Mouse (Mus musculus) heart, embryonic 14.5 days (tissue): ENCODE results near the gene Ankfy1. TPM values are rescaled to one million over a fixed set of nuclear protein-coding genes. Genes with fewer than 3 reads are reported as not detected.

Experiments used
- ATAC-seq: fragments of 200-750 bp; cut with Nextera tagmentation; 2 replicates; pipeline ENCODE4 v1.8.0; 2017; ENCODE audit warnings: low read depth, moderate TSS enrichment; ENCODE audit not compliant: insufficient number of reproducible peaks, insufficient read depth, low FRiP score
- H3K27ac ChIP-seq, 2 experiments: fragments of 200-500 bp in 1 of 2; fragments of 300-500 bp in 1 of 2; sonication (generic) in 1 of 2; replicated peaks in 1 of 2; 2 replicates each; pipeline ENCODE4 v1.5.1; 2012 to 2014; ENCODE audit warnings: low read depth in 2 of 2, low read length in 2 of 2, control low read depth in 1 of 2, mild to moderate bottlenecking in 1 of 2, mixed read lengths in 1 of 2; ENCODE audit not compliant: control insufficient read depth in 1 of 2, insufficient read depth in 1 of 2
- H3K27me3 ChIP-seq: fragments of 300-500 bp; sonication (generic); 2 replicates; pipeline ENCODE4 v1.6.1; 2014; ENCODE audit warnings: mild to moderate bottlenecking, low read length, control low read depth; ENCODE audit not compliant: control insufficient read depth, insufficient read depth
- H3K36me3 ChIP-seq: fragments of 300-500 bp; sonication (generic); 2 replicates; pipeline ENCODE4 v1.6.1; 2014; ENCODE audit warnings: mild to moderate bottlenecking, control low read depth, low read length, mixed read lengths; ENCODE audit not compliant: control insufficient read depth, insufficient read depth
- H3K4me1 ChIP-seq, 2 experiments: fragments of 200-500 bp in 1 of 2; fragments of 300-500 bp in 1 of 2; sonication (generic) in 1 of 2; 2 replicates each; pipeline ENCODE4 v1.6.1; 2012 to 2014; ENCODE audit warnings: low read length in 2 of 2, control low read depth in 1 of 2, mixed read lengths in 1 of 2; ENCODE audit not compliant: control insufficient read depth in 2 of 2, insufficient read depth in 2 of 2
- H3K4me2 ChIP-seq: fragments of 300-500 bp; sonication (generic); 2 replicates; pipeline ENCODE4 v1.6.1; 2014; ENCODE audit warnings: mild to moderate bottlenecking, low read length
- H3K4me3 ChIP-seq, 2 experiments: fragments of 200-500 bp in 1 of 2; fragments of 300-500 bp in 1 of 2; sonication (generic) in 1 of 2; 2 replicates each; pipeline ENCODE4 v1.5.1; 2012 to 2014; ENCODE audit warnings: low read length in 2 of 2, mild to moderate bottlenecking in 2 of 2, control low read depth in 1 of 2, low read depth in 1 of 2, moderate library complexity in 1 of 2; ENCODE audit not compliant: control insufficient read depth in 1 of 2, insufficient read depth in 1 of 2
- H3K9ac ChIP-seq: fragments of 300-500 bp; sonication (generic); 2 replicates; pipeline ENCODE4 v1.6.1; 2014; ENCODE audit warnings: mild to moderate bottlenecking, low read length
- H3K9me3 ChIP-seq: fragments of 300-500 bp; sonication (generic); 2 replicates; pipeline ENCODE4 v1.6.1; 2016; ENCODE audit warnings: low read length, control low read depth; ENCODE audit not compliant: control insufficient read depth
- WGBS: fragments of 180-500 bp; shearing (Covaris S2); extraction: QIAGEN DNeasy Blood & Tissue Kit; methylation state at CpG from one replicate; pipeline ENCODE4 v1.1.7; 2014; 5-methylcytosine and 5-hydroxymethylcytosine counted together
- polyA plus RNA-seq: library from polyadenylated mRNA; unstranded; fragments of >200 nt; fragmentation: Nextera tagmentation; extraction: Ambion mirVana; gene quantifications from 2 replicates; pipeline ENCODE4 v1.2.1, GENCODE M21; 2014

Gene Ankfy1
- polyA plus RNA-seq, 1 experiment from 2014 or later = 25.6 TPM

DNA sequence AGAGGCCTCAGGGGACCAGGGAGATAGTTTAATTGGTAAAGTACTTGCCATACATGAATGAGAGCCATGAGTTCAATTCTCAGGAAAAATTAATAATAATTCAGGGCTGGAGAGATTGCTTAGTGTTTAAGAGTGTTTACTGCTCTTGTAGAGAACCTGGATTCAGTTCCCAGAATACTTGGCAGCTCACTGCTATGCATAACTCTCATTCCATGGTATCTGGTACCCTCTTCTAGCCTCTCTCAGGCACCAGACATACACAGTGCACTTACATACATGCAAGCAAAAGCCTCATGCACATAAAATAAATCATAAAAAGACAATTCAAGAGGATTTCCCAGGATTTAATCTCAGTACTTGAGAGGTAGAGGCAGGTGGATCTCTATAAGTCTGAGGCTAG is 114.8 kb downstream of the Ankfy1 start:
- Histone ChIP-seq H3K9ac (no peak overlapping the region), H3K27ac (no peak overlapping the region), H3K4me3 (no peak overlapping the region), H3K36me3 (no peaks in the 10 kb centered on the region; the same call in 1 of the 2 replicates), H3K9me3 (no peaks in the 10 kb centered on the region), H3K4me1 (peaks cover 5 to 26% of the 10 kb centered on the region in 2 experiments; a peak in 3 of 4 replicates), H3K4me2 (no peak overlapping the region), H3K27me3 (no peaks in the 10 kb centered on the region)
- no peak for ATAC-seq

- no peak for ATAC-seq
- H3K4me3 ChIP-seq = no peak overlapping the region
- H3K27ac ChIP-seq = no peak overlapping the region
- peaks cover 5 to 26% of the 10 kb centered on the region in 2 experiments; a peak in 3 of 4 replicates for H3K4me1 ChIP-seq
- no peaks in the 10 kb centered on the region; the same call in 1 of the 2 replicates for H3K36me3 ChIP-seq
- H3K4me2 ChIP-seq = no peak overlapping the region
- no peaks in the 10 kb centered on the region for H3K27me3 ChIP-seq
- H3K9me3 ChIP-seq = no peaks in the 10 kb centered on the region
- WGBS = 82% methylated on average over 3 of the region's 3 CpGs
- no peak overlapping the region for H3K9ac ChIP-seq
These were observed 115.4 kb downstream of the Ankfy1 start for GRCm38 (mm10) chr11:72805232-72805631.

- 65% methylated on average over 2 of the region's 2 CpGs for WGBS
- H3K9me3 ChIP-seq = no peaks in the 10 kb centered on the region
- H3K27ac ChIP-seq = no peak overlapping the region
- no peak overlapping the region for H3K4me3 ChIP-seq
- ATAC-seq = no peak
- no peak overlapping the region for H3K4me2 ChIP-seq
- H3K36me3 ChIP-seq = no peaks in the 10 kb centered on the region; the same call in 1 of the 2 replicates
- no peaks in the 10 kb centered on the region for H3K27me3 ChIP-seq
- H3K4me1 ChIP-seq = peaks cover 5 to 26% of the 10 kb centered on the region in 2 experiments; a peak in 3 of 4 replicates
- no peak overlapping the region for H3K9ac ChIP-seq
These were observed 116.8 kb downstream of the Ankfy1 start for GRCm38 (mm10) chr11:72806556-72806955.

GRCm38 (mm10) chr11:72807992-72808391 is 118.2 kb downstream of the Ankfy1 start:
- Histone ChIP-seq H3K4me3 (no peak overlapping the region), H3K9ac (no peak overlapping the region), H3K36me3 (no peaks in the 10 kb centered on the region; the same call in 1 of the 2 replicates), H3K4me2 (no peak overlapping the region), H3K27me3 (no peaks in the 10 kb centered on the region), H3K9me3 (no peaks in the 10 kb centered on the region), H3K4me1 (peaks cover 5 to 23% of the 10 kb centered on the region in 2 experiments; a peak in 3 of 4 replicates), H3K27ac (no peak overlapping the region)
- ATAC-seq = no peak
- 63% methylated on average over 4 of the region's 4 CpGs for WGBS

- Histone ChIP-seq H3K4me1 (no peaks in the 10 kb centered on the region), H3K9me3 (no peaks in the 10 kb centered on the region), H3K27me3 (no peaks in the 10 kb centered on the region), H3K4me3 (no peak overlapping the region), H3K9ac (no peak overlapping the region), H3K4me2 (no peak overlapping the region), H3K27ac (no peak overlapping the region), H3K36me3 (peaks cover 8% of the 10 kb centered on the region)
- WGBS = 91% methylated on average over 5 of the region's 5 CpGs
- no peak for ATAC-seq
These were observed 123.9 kb downstream of the Ankfy1 start for GRCm38 (mm10) chr11:72813687-72814086.

DNA sequence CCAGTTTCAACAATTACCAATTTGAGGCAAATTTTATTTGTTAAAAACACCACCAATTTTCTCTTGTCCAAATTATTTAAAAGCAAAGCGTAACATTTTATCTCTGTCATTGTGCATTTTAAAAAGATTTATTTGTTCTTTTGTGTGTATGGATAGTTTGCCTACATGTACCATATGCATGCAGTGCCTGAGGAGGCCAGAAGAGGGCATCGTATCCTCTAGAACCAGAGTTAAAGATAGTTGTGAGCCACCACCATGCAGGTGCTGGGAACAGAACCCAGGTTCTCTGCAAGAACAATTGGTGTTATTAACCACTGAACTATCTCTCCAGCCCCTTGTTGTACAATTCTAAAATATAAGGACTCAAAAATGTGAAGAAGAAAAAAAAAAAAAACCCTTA is 124.4 kb downstream of the Ankfy1 start:
- Histone ChIP-seq H3K27ac (no peak overlapping the region), H3K4me2 (no peak overlapping the region), H3K9me3 (no peaks in the 10 kb centered on the region), H3K27me3 (no peaks in the 10 kb centered on the region), H3K4me1 (no peaks in the 10 kb centered on the region), H3K36me3 (peaks cover 13% of the 10 kb centered on the region), H3K9ac (no peak overlapping the region), H3K4me3 (no peak overlapping the region)
- WGBS = 78% methylated on average over 2 of the region's 2 CpGs
- no peak for ATAC-seq

GRCm38 (mm10) chr11:72816859-72817258 is 127.1 kb downstream of the Ankfy1 start:
- Histone ChIP-seq H3K4me2 (no peak overlapping the region), H3K4me3 (no peak overlapping the region), H3K27me3 (no peaks in the 10 kb centered on the region), H3K27ac (no peak overlapping the region), H3K36me3 (peaks cover 37% of the 10 kb centered on the region), H3K9me3 (no peaks in the 10 kb centered on the region), H3K4me1 (no peaks in the 10 kb centered on the region), H3K9ac (no peak overlapping the region)
- ATAC-seq = no peak
- WGBS = 85% methylated on average over 1 of the region's 1 CpGs

- Histone ChIP-seq H3K9ac (no peak overlapping the region), H3K36me3 (peaks cover 49% of the 10 kb centered on the region), H3K4me1 (no peaks in the 10 kb centered on the region), H3K4me2 (no peak overlapping the region), H3K4me3 (no peak overlapping the region), H3K9me3 (no peaks in the 10 kb centered on the region), H3K27me3 (no peaks in the 10 kb centered on the region), H3K27ac (no peak overlapping the region)
- WGBS = 84% methylated on average over 7 of the region's 7 CpGs
- no peak for ATAC-seq
These were observed 128.3 kb downstream of the Ankfy1 start for GRCm38 (mm10) chr11:72818067-72818466.
